Mouse (Mus musculus) kidney, embryonic 15.5 days (tissue): ENCODE data around the gene Glycam1. TPM values are rescaled to one million over a fixed set of nuclear protein-coding genes. Genes with fewer than 3 reads are reported as not detected.

ENCODE experiments used
- ATAC-seq: fragments of 200-750 bp; cut with Nextera tagmentation; replicated peaks from 2 replicates; pipeline ENCODE4 v1.8.0; 2017; ENCODE audit warnings: moderate TSS enrichment; ENCODE audit not compliant: low FRiP score
- H3K27ac ChIP-seq: fragments of 300-500 bp; sonication (generic); 2 replicates; pipeline ENCODE4 v1.5.1; 2015; ENCODE audit warnings: mild to moderate bottlenecking, inconsistent platforms
- H3K27me3 ChIP-seq: fragments of 300-500 bp; sonication (generic); 2 replicates; pipeline ENCODE4 v1.6.1; 2015; ENCODE audit warnings: inconsistent platforms
- H3K36me3 ChIP-seq: fragments of 300-500 bp; sonication (generic); 2 replicates; pipeline ENCODE4 v1.6.1; 2015; ENCODE audit warnings: inconsistent platforms
- H3K4me1 ChIP-seq: fragments of 300-500 bp; sonication (generic); 2 replicates; pipeline ENCODE4 v1.6.1; 2015; ENCODE audit warnings: inconsistent platforms
- H3K4me2 ChIP-seq: fragments of 300-500 bp; sonication (generic); 2 replicates; pipeline ENCODE4 v1.6.1; 2015; ENCODE audit warnings: moderate library complexity, mild to moderate bottlenecking, inconsistent platforms
- H3K4me3 ChIP-seq: fragments of 300-500 bp; sonication (generic); replicated peaks from 2 replicates; pipeline ENCODE4 v1.5.1; 2015; ENCODE audit warnings: mild to moderate bottlenecking, inconsistent platforms
- H3K9ac ChIP-seq: fragments of 300-500 bp; sonication (generic); 2 replicates; pipeline ENCODE4 v1.6.1; 2015; ENCODE audit warnings: mild to moderate bottlenecking, inconsistent platforms
- H3K9me3 ChIP-seq: fragments of 300-500 bp; sonication (generic); replicated peaks from 2 replicates; pipeline ENCODE4 v1.6.1; 2016; ENCODE audit warnings: inconsistent platforms
- WGBS: fragments of 180-500 bp; shearing (Covaris S2); methylation state at CpG from one replicate; pipeline ENCODE4 v1.1.7; 2015; ENCODE audit warnings: mixed read lengths; 5-methylcytosine and 5-hydroxymethylcytosine counted together
- polyA plus RNA-seq: library from polyadenylated mRNA; unstranded; fragments of >200 nt; fragmentation: Nextera tagmentation; extraction: Ambion mirVana; gene quantifications from 2 replicates; pipeline ENCODE4 v1.2.1, GENCODE M21; 2015

Glycam1 gene
- polyA plus RNA-seq, 1 experiment from 2014 or later = not detected

- no peaks in the 10 kb centered on the region for H3K9me3 ChIP-seq
- H3K9ac ChIP-seq = no peak overlapping the region
- peaks cover 31% of the 10 kb centered on the region for H3K4me1 ChIP-seq
- H3K27me3 ChIP-seq = peaks cover 7% of the 10 kb centered on the region; the same call in 1 of the 2 replicates
- no peak overlapping the region for H3K27ac ChIP-seq
- H3K36me3 ChIP-seq = no peaks in the 10 kb centered on the region
- ATAC-seq = no peak
- H3K4me3 ChIP-seq = no peak overlapping the region
- 36% methylated on average over 3 of the region's 3 CpGs for WGBS
- H3K4me2 ChIP-seq = peak overlapping the region; percentile 67
These were observed 50.0 kb downstream of the Glycam1 start for GRCm38 (mm10) chr15:103514914-103515313.

- Histone ChIP-seq H3K36me3 (no peaks in the 10 kb centered on the region), H3K27me3 (peaks cover 7% of the 10 kb centered on the region; the same call in 1 of the 2 replicates), H3K9ac (0 out of 2 replicates have a peak overlapping the region, but pooled peaks have one; percentile 15), H3K27ac (0 out of 2 replicates have a peak overlapping the region, but pooled peaks have one; percentile 30), H3K9me3 (no peaks in the 10 kb centered on the region), H3K4me2 (peak overlapping the region; percentile 67), H3K4me1 (peaks cover 23% of the 10 kb centered on the region), H3K4me3 (peak overlapping the region; percentile 42)
- WGBS = 4% methylated on average over 10 of the region's 10 CpGs
- ATAC-seq = peak; percentile 96
These were observed 50.8 kb downstream of the Glycam1 start for GRCm38 (mm10) chr15:103514119-103514518.

- Histone ChIP-seq H3K4me3 (peak overlapping the region; percentile 42), H3K27me3 (peaks cover 7% of the 10 kb centered on the region; the same call in 1 of the 2 replicates), H3K4me2 (peak overlapping the region; percentile 67), H3K9me3 (no peaks in the 10 kb centered on the region), H3K27ac (no peak overlapping the region), H3K36me3 (no peaks in the 10 kb centered on the region), H3K9ac (no peak overlapping the region), H3K4me1 (peaks cover 18% of the 10 kb centered on the region)
- WGBS = 8% methylated on average over 7 of the region's 7 CpGs
- ATAC-seq = peak; percentile 38; the same call in 1 of the 2 replicates
These were observed 51.3 kb downstream of the Glycam1 start for GRCm38 (mm10) chr15:103513621-103514031.

Other genes starting within 250 kb of the Glycam1 start
- gene Zfp385a, start 225.0 kb downstream of the Glycam1 start, polyA plus RNA-seq = 12.5 and 14.4 TPM in 2 replicates
- gene Itga5, start 198.3 kb downstream of the Glycam1 start, polyA plus RNA-seq = 32.8 and 41.3 TPM in 2 replicates
- gene Gtsf1, start 134.6 kb downstream of the Glycam1 start, polyA plus RNA-seq = not detected in 2 replicates
- gene Gtsf2, start 116.6 kb downstream of the Glycam1 start, polyA plus RNA-seq = not detected in 2 replicates
- 1.7 and 1.9 TPM in 2 replicates for gene Nckap1l, start 111.3 kb downstream of the Glycam1 start, polyA plus RNA-seq
- 4.3 and 4.8 TPM in 2 replicates for gene Pde1b, start 62.0 kb downstream of the Glycam1 start, polyA plus RNA-seq
- 18.9 and 21.5 TPM in 2 replicates for gene Ppp1r1a, start 27.1 kb downstream of the Glycam1 start, polyA plus RNA-seq
- not detected in 2 replicates for gene Mucl1, start 190.4 kb upstream of the Glycam1 start, polyA plus RNA-seq